Mouse (Mus musculus) CD4-positive, CD25-positive, alpha-beta regulatory T cell, adult 4 months (primary cell): Measurements from ENCODE around the gene Efcab7. TPM values are rescaled to one million over a fixed set of nuclear protein-coding genes. Genes with fewer than 3 reads are reported as not detected.
A peak's percentile ranks its signal among the peaks of the same experiment; 100 is the strongest.

Experiments used
- ATAC-seq: one replicate; pipeline ENCODE4 v1.8.0; 2017
- polyA plus RNA-seq, 2 experiments: library from polyadenylated mRNA; unstranded; fragments of 100-300 nt; shearing (Covaris generic); gene quantifications; one replicate each; pipeline ENCODE4 v1.2.1; 2017

Gene Efcab7
- 1 to 10 TPM; 3.6 to 6.9 TPM for polyA plus RNA-seq

DNA sequence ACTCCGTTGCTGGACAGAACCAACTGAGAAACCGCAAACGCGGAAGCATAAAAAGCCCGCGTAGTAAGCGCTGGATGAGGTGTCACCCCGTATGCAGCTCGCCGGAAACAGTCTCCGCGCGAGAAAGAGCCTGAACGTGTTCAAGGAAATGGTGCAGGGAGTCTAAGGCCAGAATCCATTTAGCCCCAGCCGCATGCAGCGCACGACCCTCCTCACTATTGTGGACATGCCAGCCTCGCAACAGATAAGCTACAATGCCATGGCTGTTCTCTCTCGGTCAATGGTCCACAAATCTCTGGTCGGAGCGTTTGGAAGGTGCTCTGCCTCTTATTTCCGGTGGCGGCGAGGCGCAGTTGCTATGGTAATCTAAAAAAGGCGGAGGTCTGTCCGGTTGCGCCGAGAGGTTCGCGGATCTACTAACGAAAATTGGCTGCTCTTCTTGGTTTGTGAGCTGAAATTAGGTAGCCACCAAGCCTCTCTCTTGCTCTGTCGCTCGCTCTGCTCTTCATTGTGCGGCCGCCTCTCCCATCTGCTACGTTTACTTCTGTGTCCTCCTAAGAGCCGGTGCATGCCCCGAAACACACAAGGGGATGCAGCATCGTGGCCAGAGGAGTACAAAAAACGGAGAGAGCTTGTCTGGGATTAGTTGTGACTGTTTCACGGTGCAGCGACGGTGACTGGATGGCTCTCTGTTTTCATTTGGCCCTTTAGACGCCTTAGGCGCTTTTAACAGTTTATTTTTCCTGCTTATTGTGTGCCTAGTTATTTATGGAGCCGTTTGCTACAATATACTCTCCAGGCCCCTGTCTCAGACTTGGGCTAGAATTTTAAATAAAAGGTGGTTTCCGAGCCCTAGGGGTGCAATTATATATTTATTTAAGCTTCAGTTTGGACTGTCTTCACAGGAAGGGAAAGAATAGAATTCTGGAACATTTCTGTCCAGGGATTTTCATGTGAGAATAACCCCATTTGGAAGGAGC, at the start of gene Efcab7:
Gene Efcab7 (plus strand): TSS at position 105 of the 980 bp plus-strand sequence.
- ATAC-seq = peak; percentile 91

DNA sequence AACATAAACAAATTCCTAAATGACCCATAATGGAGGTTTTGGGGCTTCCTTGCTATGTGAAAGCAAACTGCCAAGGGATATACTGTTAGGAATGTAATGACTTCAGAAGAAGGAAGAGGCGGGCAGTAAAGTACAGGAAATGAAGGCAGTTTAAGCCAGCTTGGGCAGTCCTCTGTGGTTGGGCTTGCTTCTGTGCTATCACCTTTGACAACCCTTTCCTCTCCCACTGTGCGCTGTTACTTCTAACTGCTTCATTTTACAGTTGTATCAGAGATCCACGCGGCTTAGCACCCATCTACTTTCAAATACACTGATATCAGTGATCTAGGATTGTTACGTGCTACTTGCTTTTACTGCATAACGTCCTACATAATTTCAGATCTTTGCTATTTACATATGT, 36.6 kb upstream of the Efcab7 start:
- no peak for ATAC-seq

GRCm38 (mm10) chr4:99816697-99817460, 12.1 kb upstream of the Efcab7 start:
- ATAC-seq = no peak

GRCm38 (mm10) chr4:99828337-99828736, 661 bp upstream of the Efcab7 start:
- ATAC-seq = no peak

- no peak for ATAC-seq
Measured at GRCm38 (mm10) chr4:99828739-99829093, 282 bp upstream of the Efcab7 start.

DNA sequence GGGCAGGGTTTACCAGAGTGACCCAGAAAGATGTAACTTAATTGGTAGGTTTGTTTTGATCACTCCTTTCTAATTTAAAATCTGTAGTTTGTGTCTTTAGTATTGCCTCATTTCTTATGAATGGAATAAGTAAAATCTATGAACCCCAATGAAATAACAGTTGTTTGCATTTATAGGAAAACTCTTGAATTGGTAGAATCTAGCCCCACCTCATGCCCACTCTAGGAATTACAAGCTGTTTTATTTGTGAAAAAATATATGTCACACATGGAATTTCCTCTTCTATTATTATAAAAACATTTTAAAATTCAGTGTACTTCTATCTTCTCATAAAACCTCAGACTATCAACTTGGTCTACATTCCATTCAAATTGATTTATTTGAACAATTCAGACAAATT, 52.9 kb downstream of the Efcab7 start:
- ATAC-seq = peak; percentile 53

DNA sequence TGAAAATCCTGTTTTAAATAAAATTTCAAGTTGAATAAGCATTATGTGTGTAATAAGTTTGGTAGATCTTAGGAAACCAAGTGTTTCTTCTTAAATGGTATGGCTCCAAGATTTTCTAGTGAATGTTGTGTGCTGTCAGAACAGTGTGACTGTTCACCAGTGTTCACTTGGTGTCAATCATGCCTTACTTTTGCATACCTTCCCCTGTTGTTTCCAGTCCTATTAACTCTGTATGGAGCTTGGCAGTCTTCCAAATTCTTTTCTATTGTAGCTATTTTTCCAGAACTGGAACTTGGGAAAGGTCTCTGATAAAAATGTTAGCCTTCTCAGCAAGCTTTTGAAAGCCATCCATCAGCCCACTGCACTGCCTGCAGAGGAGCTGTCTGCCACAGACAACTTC, 53.4 kb downstream of the Efcab7 start:
- ATAC-seq = no peak

- peak; percentile 74 for ATAC-seq
Measured at GRCm38 (mm10) chr4:99913894-99914451, 85.0 kb downstream of the Efcab7 start.

GRCm38 (mm10) chr4:99926380-99926779, 97.4 kb downstream of the Efcab7 start:
- ATAC-seq = no peak

DNA sequence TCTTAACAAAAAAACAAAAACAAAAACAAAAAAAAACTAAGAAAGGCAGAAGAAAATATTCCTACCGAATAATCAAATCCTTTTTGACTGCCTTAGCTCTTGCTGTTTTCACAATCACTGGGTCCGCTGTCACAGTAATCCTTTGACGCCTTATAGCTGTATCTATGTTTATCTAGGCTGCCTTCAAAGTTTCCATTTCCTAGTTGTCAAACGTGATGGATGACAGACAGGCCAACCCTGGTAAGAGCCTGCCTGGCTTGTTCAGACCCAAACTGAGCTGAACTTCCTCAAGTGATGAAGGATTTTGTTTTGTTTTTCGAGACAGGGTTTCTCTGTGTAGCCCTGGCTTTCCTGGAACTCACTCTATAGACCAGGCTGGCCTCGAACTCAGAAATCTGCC, 99.5 kb downstream of the Efcab7 start:
- ATAC-seq = no peak

GRCm38 (mm10) chr4:99929149-99929612, 100.2 kb downstream of the Efcab7 start, which contains the start of gene Pgm1:
TSS of gene Pgm1 (plus strand) at chr4:99929414.
- peak; percentile 85 for ATAC-seq

- peak; percentile 68 for ATAC-seq
Measured at GRCm38 (mm10) chr4:99929613-99930517, 100.9 kb downstream of the Efcab7 start, which contains the start of gene Itgb3bp. TSS of gene Itgb3bp (minus strand) at chr4:99929813.

GRCm38 (mm10) chr4:99930518-99931239, 101.7 kb downstream of the Efcab7 start:
- no peak for ATAC-seq

GRCm38 (mm10) chr4:99931240-99931580, 102.2 kb downstream of the Efcab7 start:
- ATAC-seq = no peak

- ATAC-seq = no peak
Measured at GRCm38 (mm10) chr4:99931807-99932206, 102.8 kb downstream of the Efcab7 start.

DNA sequence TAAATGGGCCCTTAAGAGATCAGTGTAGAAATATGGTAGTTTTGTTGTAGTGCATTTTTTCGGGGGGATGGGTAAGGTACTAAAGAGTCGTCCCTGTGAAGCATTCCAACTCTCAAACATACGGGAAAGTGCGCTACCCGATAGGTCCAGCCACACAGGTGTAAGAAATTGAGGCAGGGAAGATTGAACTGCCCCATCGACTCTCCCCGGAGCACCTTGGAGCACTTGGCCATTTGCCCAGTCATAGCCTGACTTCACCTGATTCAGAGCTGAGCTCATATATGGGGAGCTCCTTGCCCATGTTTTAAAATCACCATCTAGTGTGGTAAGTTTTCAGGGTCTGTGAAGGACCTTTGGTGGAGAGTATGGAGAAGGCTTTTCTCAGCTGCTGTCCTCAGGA, 105.9 kb downstream of the Efcab7 start:
- no peak for ATAC-seq

- ATAC-seq = no peak
Measured at GRCm38 (mm10) chr4:99936278-99936677, 107.3 kb downstream of the Efcab7 start.

- ATAC-seq = no peak
Measured at GRCm38 (mm10) chr4:99939711-99940505, 110.9 kb downstream of the Efcab7 start.

GRCm38 (mm10) chr4:99941655-99942414, 112.8 kb downstream of the Efcab7 start:
- ATAC-seq = peak; percentile 85

DNA sequence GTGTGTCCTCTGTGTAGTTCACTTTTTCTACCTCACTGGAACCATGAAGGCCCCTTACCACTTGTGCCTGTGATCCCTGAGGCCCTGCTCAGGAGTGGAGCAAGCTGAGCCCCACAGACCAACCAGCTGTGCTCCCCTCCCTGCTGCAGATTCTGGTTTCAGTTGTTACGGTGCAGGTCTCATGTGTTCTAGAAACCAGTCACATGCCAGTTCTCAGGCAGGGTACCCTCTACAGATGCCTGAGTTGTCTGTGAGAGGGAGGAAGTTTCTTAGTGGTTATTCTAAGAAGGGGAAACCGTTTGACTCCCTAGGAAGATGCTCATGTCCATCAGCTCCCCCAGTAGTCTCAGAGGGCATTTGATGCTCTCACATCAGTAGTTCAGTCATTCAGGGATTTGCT, 115.6 kb downstream of the Efcab7 start:
- no peak for ATAC-seq
